25 mouse cellular contexts compared by ENCODE assay signal in the genomic region with DNA sequence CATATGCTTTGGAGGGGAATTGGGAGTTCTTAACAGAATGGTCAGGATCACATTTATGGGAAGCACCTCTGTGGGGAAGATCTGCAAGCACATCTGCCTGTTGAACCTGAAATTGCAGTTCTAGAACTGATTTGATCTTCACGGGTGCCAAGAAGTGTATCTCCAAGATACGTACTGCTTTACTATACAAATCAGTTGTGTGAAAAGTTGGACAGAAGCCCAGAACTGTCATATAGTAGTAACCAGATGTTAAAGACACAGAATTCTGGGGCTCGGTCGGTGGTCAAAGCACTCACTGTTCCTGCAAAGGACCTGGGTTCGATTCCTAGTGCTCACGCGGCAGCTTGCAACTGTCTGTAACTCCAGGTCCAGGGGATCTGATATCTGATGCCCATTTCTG.
A peak's percentile ranks its signal among the peaks of the same experiment; 100 is the strongest.
DNase-seq lines count a peak whose midpoint lies in the region; ATAC-seq and TF ChIP-seq lines count a peak whose summit lies in the region.
"Had no signal": no experiment of that assay in that cellular context is flagged by ENCODE, and none has a peak within 500 bp of the region (broad histone marks: within the 10 kb centered on the region; RNA-seq: fewer than 3 reads in every experiment).

No protein-coding gene starts in this region.

- WGBS in limb, embryonic 14.5 days, result 77% methylated on average over 7 of the region's 7 CpGs
- WGBS in limb, embryonic 10.5 days, result 92% methylated on average over 7 of the region's 7 CpGs
- 94% methylated on average over 7 of the region's 7 CpGs for WGBS in forebrain, embryonic 10.5 days
- 95% methylated on average over 7 of the region's 7 CpGs for WGBS in thymus, adult 2 months

- H3K9me3 ChIP-seq in limb, embryonic 14.5 days (ENCODE audit: control insufficient read depth, low read length), result no peaks in the 10 kb centered on the region
- no peaks in the 10 kb centered on the region for H3K9me3 ChIP-seq in limb, embryonic 10.5 days (replicated peaks)
- no peaks in the 10 kb centered on the region for H3K9me3 ChIP-seq in MEL (replicated peaks; ENCODE audit: insufficient read depth, low read length)
- no peaks in the 10 kb centered on the region; the same call in 1 of the 2 replicates for H3K9me3 ChIP-seq in forebrain, embryonic 10.5 days
- H3K9me3 ChIP-seq: embryonic facial prominence, embryonic 13.5 days; heart, embryonic 15.5 days had no signal

- no peak for TF ChIP-seq RAD21 in MEL (IDR thresholded peaks at IDR 0.05; ENCODE audit: low read depth, low read length)

- no peaks in the 10 kb centered on the region for H3K4me1 ChIP-seq in limb, embryonic 14.5 days (ENCODE audit: control insufficient read depth, insufficient read depth, low read length)
- H3K4me1 ChIP-seq in limb, embryonic 10.5 days, result peaks cover 6% of the 10 kb centered on the region
- H3K4me1 ChIP-seq in MEL (ENCODE audit: control insufficient read depth in 1 of 2, insufficient read depth in 2 of 2, low read length in 2 of 2), result no peaks in the 10 kb centered on the region
- peaks cover 5% of the 10 kb centered on the region; the same call in 1 of the 2 replicates for H3K4me1 ChIP-seq in forebrain, embryonic 10.5 days
- peaks cover 23% of the 10 kb centered on the region for H3K4me1 ChIP-seq in thymus, adult 2 months (replicated peaks; ENCODE audit: control insufficient read depth, insufficient read depth, low read length)
- H3K4me1 ChIP-seq: embryonic facial prominence, embryonic 13.5 days had no signal

- no peak for TF ChIP-seq CTCF in MEL (IDR thresholded peaks at IDR 0.05 in 2 of 3, conservative IDR thresholded peaks at IDR 0.05 in 1 of 3; ENCODE audit: control insufficient read depth in 1 of 3, insufficient read depth in 1 of 3, low read depth in 2 of 3, low read length in 3 of 3, poor library complexity in 1 of 3, severe bottlenecking in 1 of 3)
- no peak for TF ChIP-seq CTCF in thymus, adult 2 months (IDR thresholded peaks at IDR 0.05; ENCODE audit: borderline replicate concordance, control insufficient read depth, extremely low read depth, insufficient read depth, low read length, poor library complexity)

- TF ChIP-seq POLR2A in limb, embryonic 14.5 days (IDR thresholded peaks at IDR 0.05; ENCODE audit: borderline replicate concordance, extremely low read depth, insufficient read depth, insufficient read length), result no peak
- TF ChIP-seq POLR2A in MEL (IDR thresholded peaks at IDR 0.05; ENCODE audit: control insufficient read depth in 1 of 2, insufficient read depth in 1 of 2, low read depth in 1 of 2, low read length in 2 of 2, poor library complexity in 1 of 2), result no peak
- TF ChIP-seq POLR2A in thymus, adult 2 months (IDR thresholded peaks at IDR 0.05; ENCODE audit: control insufficient read depth, extremely low read depth, insufficient read depth, low read length, poor library complexity), result no peak

- H3K9ac ChIP-seq in limb, embryonic 14.5 days (ENCODE audit: low read depth, low read length, severe bottlenecking), result no peak overlapping the region
- no peak overlapping the region for H3K9ac ChIP-seq in MEL (ENCODE audit: control insufficient read depth, low read depth, low read length, poor library complexity, severe bottlenecking)
- H3K9ac ChIP-seq: embryonic facial prominence, embryonic 13.5 days; forebrain, postnatal 0 days; heart, embryonic 12.5 days; heart, embryonic 15.5 days; hindbrain, embryonic 14.5 days had no signal

- no peak overlapping the region for H3K4me2 ChIP-seq in limb, embryonic 14.5 days (replicated peaks; ENCODE audit: low read depth, low read length, severe bottlenecking)
- H3K4me2 ChIP-seq: embryonic facial prominence, embryonic 13.5 days; heart, embryonic 12.5 days; heart, embryonic 15.5 days; hindbrain, embryonic 14.5 days had no signal

- H3K79me2 ChIP-seq in MEL (ENCODE audit: control insufficient read depth, insufficient read depth, low read length, poor library complexity), result no peaks in the 10 kb centered on the region

- no peaks in the 10 kb centered on the region for H3K27me3 ChIP-seq in limb, embryonic 14.5 days (ENCODE audit: control insufficient read depth, insufficient read depth, low read length)
- no peaks in the 10 kb centered on the region for H3K27me3 ChIP-seq in limb, embryonic 10.5 days (ENCODE audit: low read depth, poor library complexity, severe bottlenecking)
- H3K27me3 ChIP-seq in MEL (ENCODE audit: control insufficient read depth in 1 of 2, insufficient read depth in 2 of 2, low read length in 2 of 2), result no peaks in the 10 kb centered on the region
- H3K27me3 ChIP-seq in forebrain, embryonic 10.5 days (ENCODE audit: poor library complexity, severe bottlenecking), result no peaks in the 10 kb centered on the region
- H3K27me3 ChIP-seq in thymus, adult 2 months (ENCODE audit: control insufficient read depth, insufficient read depth, low read length), result no peaks in the 10 kb centered on the region
- H3K27me3 ChIP-seq: embryonic facial prominence, embryonic 13.5 days; heart, embryonic 12.5 days; heart, embryonic 15.5 days had no signal

- H3K27ac ChIP-seq in limb, embryonic 14.5 days (replicated peaks; ENCODE audit: low read depth, low read length), result no peak overlapping the region
- H3K27ac ChIP-seq in limb, embryonic 10.5 days, result no peak overlapping the region
- H3K27ac ChIP-seq in MEL (ENCODE audit: control insufficient read depth, low read depth, low read length), result no peak overlapping the region
- no peak overlapping the region for H3K27ac ChIP-seq in forebrain, embryonic 10.5 days
- no peak overlapping the region for H3K27ac ChIP-seq in thymus, adult 2 months (ENCODE audit: control insufficient read depth, insufficient read depth, low read length)
- H3K27ac ChIP-seq: embryonic facial prominence, embryonic 13.5 days; gastrocnemius, adult 2 months; heart, embryonic 15.5 days; hindbrain, embryonic 14.5 days; hindbrain, postnatal 0 days had no signal

- H3K4me3 ChIP-seq in limb, embryonic 14.5 days (replicated peaks; ENCODE audit: low read length), result no peak overlapping the region
- H3K4me3 ChIP-seq in limb, embryonic 10.5 days, result no peak overlapping the region
- H3K4me3 ChIP-seq in MEL (ENCODE audit: control insufficient read depth in 1 of 2, insufficient read depth in 1 of 2, low read depth in 2 of 2, low read length in 2 of 2), result no peak overlapping the region
- H3K4me3 ChIP-seq in forebrain, embryonic 10.5 days, result no peak overlapping the region
- H3K4me3 ChIP-seq in thymus, adult 2 months (ENCODE audit: control insufficient read depth, insufficient read depth, low read length), result no peak overlapping the region
- H3K4me3 ChIP-seq: embryonic facial prominence, embryonic 13.5 days; gastrocnemius, adult 2 months; heart, embryonic 12.5 days; heart, embryonic 15.5 days had no signal

- peak; percentile 53 for DNase-seq in limb, embryonic 14.5 days (ENCODE audit: low spot score)
- no peak for DNase-seq in limb, embryonic 10.5 days (ENCODE audit: low spot score)
- DNase-seq in 3T3-L1 (ENCODE audit: low read depth, low spot score), result peak; percentile 22
- peak; percentile 9 for DNase-seq in MEL (ENCODE audit: low read depth, low spot score)
- no peak for DNase-seq in forebrain, embryonic 10.5 days (ENCODE audit: extremely low spot score, low spot score)
- DNase-seq in thymus, adult 2 months, result no peak
- DNase-seq: adrenal gland, adult 8-10 months; adrenal gland, postnatal 25 days; cerebellum, adult 18-20 months; cerebellum, adult 9-11 months; cerebellum, postnatal 25 days; forebrain, postnatal 0 days; gastrocnemius, adult 2 months; gastrocnemius, postnatal 14 days; heart, adult 18-20 months; heart, postnatal 10 days; heart, postnatal 4 days had no signal

- TF ChIP-seq EP300 in MEL (IDR thresholded peaks at IDR 0.05; ENCODE audit: low read depth in 1 of 2, low read length in 2 of 2), result no peak

- no peaks in the 10 kb centered on the region for H3K36me3 ChIP-seq in limb, embryonic 14.5 days (ENCODE audit: control insufficient read depth, insufficient read depth, low read length)
- no peaks in the 10 kb centered on the region for H3K36me3 ChIP-seq in limb, embryonic 10.5 days
- H3K36me3 ChIP-seq in MEL (ENCODE audit: control insufficient read depth in 1 of 2, insufficient read depth in 2 of 2, low read length in 2 of 2), result no peaks in the 10 kb centered on the region
- no peaks in the 10 kb centered on the region for H3K36me3 ChIP-seq in forebrain, embryonic 10.5 days (replicated peaks)
- no peaks in the 10 kb centered on the region for H3K36me3 ChIP-seq in thymus, adult 2 months (ENCODE audit: control insufficient read depth, insufficient read depth, low read length)
- H3K36me3 ChIP-seq: embryonic facial prominence, embryonic 13.5 days; heart, embryonic 12.5 days; heart, embryonic 15.5 days had no signal

- no peak for ATAC-seq in limb, embryonic 14.5 days (ENCODE audit: low FRiP score, low read depth)
- ATAC-seq: activated CD4-positive, CD25-positive, alpha-beta regulatory T cell, adult 4 months; forebrain, embryonic 14.5 days; forebrain, postnatal 0 days; hindbrain, postnatal 0 days; inflammation-experienced regulatory T-cells, adult 6 months had no signal

TF ChIP-seq in MEL, 35 proteins besides CTCF, POLR2A, EP300 and RAD21:
- TF ChIP-seq POLR2AphosphoS5 (IDR thresholded peaks at IDR 0.05; ENCODE audit: borderline replicate concordance, low read depth, low read length), result no peak
- TF ChIP-seq USF2 (IDR thresholded peaks at IDR 0.05; ENCODE audit: borderline replicate concordance in 1 of 2, insufficient read depth in 1 of 2, low read depth in 1 of 2, low read length in 2 of 2), result no peak
- no peak for TF ChIP-seq POLR2AphosphoS2 (IDR thresholded peaks at IDR 0.05; ENCODE audit: low read length)
- TF ChIP-seq CHD1 (IDR thresholded peaks at IDR 0.05; ENCODE audit: low read depth, low read length), result no peak
- no peak for TF ChIP-seq MAX (IDR thresholded peaks at IDR 0.05; ENCODE audit: low read length)
- no peak for TF ChIP-seq ELF1 (IDR thresholded peaks at IDR 0.05; ENCODE audit: low read depth, low read length)

Comparison
In these comparisons a context has a peak if more than half of its experiments do, and no peak if none do; other contexts are left out.
1. DNase-seq: peak in limb, embryonic 14.5 days (single experiment), 3T3-L1 (single experiment) and MEL (single experiment); none in limb, embryonic 10.5 days (single experiment), forebrain, embryonic 10.5 days (single experiment) and thymus, adult 2 months (single experiment).